Mouse (Mus musculus) embryonic fibroblast, embryonic 13.5 days (primary cell): ENCODE measurements around the gene Map4k3. TPM values are rescaled to one million over a fixed set of nuclear protein-coding genes. Genes with fewer than 3 reads are reported as not detected.
A peak's percentile ranks its signal among the peaks of the same experiment; 100 is the strongest.
"Not testable (repeated sequence)": the region's sequence is repeated elsewhere in the genome, so short reads cannot be mapped to it uniquely, and the experiment has no call there.

Experiments
- H3K27ac ChIP-seq: 2 replicates; pipeline ENCODE4 v1.5.1; 2012; ENCODE audit warnings: low read length, control low read depth, inconsistent platforms; ENCODE audit not compliant: insufficient read depth
- H3K4me1 ChIP-seq: 2 replicates; pipeline ENCODE4 v1.6.1; 2011; ENCODE audit warnings: low read length; ENCODE audit not compliant: control insufficient read depth, insufficient read depth
- H3K4me3 ChIP-seq: 2 replicates; pipeline ENCODE4 v1.5.1; 2011; ENCODE audit warnings: mild to moderate bottlenecking, control low read depth, low read length; ENCODE audit not compliant: insufficient read depth
- CTCF ChIP-seq: IDR thresholded peaks from 2 replicates; pipeline ENCODE4 v1.5.1; 2011; ENCODE audit warnings: mild to moderate bottlenecking, control low read depth, low read length, moderate library complexity, borderline replicate concordance; ENCODE audit not compliant: insufficient read depth
- POLR2A ChIP-seq: IDR thresholded peaks from 2 replicates; pipeline ENCODE4 v1.6.1; 2011; ENCODE audit warnings: low read depth, mild to moderate bottlenecking, control low read depth, low read length, moderate library complexity
- polyA plus RNA-seq: library from polyadenylated mRNA; stranded (reverse); fragments of >200 nt; gene quantifications from 2 replicates; pipeline ENCODE4 v1.2.4, GENCODE M21; 2011; ENCODE audit warnings: low read depth; ENCODE audit not compliant: missing spikeins, insufficient read length

Gene Map4k3
- polyA plus RNA-seq, 1 experiment: 100 TPM

DNA sequence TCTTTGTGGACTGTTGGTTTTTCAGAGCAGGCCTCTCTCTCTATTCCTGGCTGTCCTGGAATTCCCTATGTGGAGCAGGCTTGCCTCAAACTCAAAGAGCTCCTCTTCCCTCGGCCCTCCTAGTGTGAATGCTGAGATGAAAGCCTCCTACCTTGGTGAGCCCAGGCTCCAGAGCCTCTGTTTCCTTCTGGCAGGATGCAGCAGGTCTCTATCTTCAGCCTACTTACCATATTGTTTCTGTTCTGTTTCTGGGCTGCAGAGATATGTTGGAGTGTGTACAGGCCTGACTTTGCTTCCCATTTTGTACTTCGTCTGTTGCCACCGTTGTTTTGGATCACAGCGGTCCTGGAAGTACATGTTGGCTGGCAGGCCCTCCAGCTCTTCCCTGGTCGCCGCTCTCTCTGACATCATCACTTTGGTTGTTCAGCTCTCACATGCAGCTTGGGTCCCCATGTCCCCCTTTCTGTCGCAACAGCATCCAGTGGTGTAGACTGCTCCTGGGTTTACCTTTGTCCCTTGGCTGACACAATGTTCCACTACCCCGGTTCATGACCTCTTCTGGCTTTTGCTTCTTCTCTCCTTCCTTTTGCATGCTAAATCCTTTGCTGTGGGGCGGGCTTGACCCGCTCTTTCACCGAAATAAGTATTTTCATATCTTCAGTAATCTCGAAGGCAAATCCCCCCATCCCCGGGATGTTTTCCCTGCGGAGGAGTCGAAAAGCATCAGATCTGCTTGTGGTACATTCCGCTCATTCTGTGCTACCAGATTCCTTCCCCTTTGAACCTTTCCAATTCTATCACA lies 32.3 kb upstream of the Map4k3 start:
- Histone ChIP-seq H3K4me3 (no peak overlapping the region), H3K4me1 (peaks cover 24% of the 10 kb centered on the region), H3K27ac (no peak overlapping the region)
- TF ChIP-seq CTCF (no peak), POLR2A (no peak)

DNA sequence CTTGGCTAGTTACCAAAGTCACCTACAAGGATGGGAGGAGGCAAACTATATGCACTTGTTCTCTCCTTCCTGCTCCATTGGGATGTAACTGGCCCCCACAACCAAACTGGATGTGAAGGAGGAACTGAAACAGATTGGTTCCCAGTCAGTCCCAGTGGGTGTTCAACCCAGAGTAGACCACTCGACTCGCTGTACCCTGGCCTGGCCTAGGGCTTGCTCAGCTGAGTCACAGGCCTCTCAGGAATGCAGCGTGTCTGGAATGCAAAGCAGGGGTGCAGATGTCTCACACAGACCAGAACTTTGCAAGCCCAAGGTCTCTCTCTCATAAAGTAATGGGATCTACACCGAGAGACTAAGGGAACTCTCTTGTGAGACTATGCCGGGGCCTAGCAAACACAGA lies 27.8 kb upstream of the Map4k3 start:
- no peak overlapping the region for H3K4me3 ChIP-seq
- H3K27ac ChIP-seq: peak overlapping the region; percentile 97
- peaks cover 22% of the 10 kb centered on the region for H3K4me1 ChIP-seq
- TF ChIP-seq POLR2A (no peak), CTCF (no peak)

DNA sequence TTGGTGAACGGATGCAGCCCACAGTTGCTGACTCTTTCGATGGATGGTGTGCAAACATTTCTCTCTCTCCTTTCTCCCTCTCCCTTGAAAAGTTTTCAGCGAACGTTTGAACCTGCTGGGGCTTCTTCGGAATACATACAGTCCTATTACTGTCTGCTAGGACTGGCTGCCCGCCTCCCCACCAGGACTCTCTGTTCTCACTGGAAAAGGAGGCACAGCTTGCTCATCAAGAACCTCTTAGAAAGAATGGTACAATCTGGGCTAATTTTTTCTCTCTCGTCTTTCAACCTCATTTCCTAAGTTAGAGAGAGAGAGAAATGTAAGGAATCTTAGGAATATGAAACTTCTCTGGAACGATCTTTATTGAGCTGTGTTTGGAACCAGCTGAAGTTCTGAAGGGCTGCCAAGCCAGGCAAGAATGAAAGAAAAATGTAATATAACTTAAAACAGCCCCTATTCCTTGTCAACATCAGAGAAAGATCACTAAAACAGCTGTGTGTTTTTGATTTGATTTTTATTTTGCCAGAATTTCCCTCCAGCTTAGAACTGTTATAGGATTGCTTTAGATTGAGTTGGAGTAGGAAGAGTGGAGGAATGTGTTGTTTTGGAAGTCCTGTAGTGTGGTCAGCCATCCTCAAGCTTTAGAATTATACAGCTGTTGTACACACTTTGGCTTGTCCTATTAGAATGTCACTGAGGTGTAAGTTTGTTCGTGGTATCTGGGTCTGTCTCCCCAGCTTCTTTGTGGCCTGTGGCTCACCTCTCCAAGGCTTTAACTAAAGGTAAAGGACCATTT lies 27.0 kb upstream of the Map4k3 start:
- no peak overlapping the region for H3K4me3 ChIP-seq
- peaks cover 22% of the 10 kb centered on the region for H3K4me1 ChIP-seq
- TF ChIP-seq CTCF: no peak
- TF ChIP-seq POLR2A: no peak
- peak overlapping the region; percentile 97 for H3K27ac ChIP-seq

DNA sequence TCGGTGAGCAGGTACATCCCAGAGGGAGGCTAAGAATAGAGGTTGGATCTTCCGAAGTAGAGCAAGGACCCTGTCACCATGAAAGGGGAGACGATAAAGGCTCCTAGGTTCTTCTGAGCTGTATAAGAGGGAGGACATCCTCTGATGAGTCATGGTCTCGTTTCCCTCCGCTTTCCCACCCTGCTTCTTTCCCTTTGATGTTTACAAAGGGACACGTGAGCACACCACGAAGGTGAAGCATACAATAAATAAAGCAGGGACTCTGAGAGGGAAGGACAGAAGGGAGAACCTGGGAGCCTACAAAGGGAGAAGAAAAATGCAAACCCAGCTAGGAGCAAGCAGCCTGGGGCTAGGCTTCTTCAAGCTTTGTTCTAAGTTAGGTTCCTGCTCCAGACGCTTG lies 26.3 kb upstream of the Map4k3 start:
- no peak for TF ChIP-seq CTCF
- no peak for TF ChIP-seq POLR2A
- Histone ChIP-seq H3K4me1 (peaks cover 22% of the 10 kb centered on the region), H3K27ac (peak overlapping the region; percentile 97), H3K4me3 (no peak overlapping the region)

DNA sequence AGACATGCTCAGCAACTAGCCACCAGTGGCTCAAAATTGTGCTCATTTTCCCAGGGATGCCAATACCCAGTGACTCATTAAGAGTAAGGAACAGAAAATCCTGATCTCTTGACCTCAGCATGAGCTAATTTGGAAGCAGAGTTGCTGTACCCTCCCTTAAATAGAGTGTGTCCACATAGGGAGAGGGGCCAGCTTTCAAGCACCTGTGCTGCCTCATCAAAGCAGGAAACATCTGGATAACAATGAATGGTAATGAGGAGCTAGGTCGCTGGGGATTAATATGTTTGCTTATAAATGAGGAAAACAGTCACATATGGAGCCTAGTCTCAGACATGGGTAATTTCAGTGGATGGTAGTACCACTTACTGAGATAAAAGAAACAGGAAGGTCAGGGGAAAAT lies 24.2 kb upstream of the Map4k3 start:
- Histone ChIP-seq H3K4me1 (peaks cover 22% of the 10 kb centered on the region), H3K4me3 (no peak overlapping the region), H3K27ac (no peak overlapping the region)
- TF ChIP-seq POLR2A (no peak), CTCF (no peak)

DNA sequence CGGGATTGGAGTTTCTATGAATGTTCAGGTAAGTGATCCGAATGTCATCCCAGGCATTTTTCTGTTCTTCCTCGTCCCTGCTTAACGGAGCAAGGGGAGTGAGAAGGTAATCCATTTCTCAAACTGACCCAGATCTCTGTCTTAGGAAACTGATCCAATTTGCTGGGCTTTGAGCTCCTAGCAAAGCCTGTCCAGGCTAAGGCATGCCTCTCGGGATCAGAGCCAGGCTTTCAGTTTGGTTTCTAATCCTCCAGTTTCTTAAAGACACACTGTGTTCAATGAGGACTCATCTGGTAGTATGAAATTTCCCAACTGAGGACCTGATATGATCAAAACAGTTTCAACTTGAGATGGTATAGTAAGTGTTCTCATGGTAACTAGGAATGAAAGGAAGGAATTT lies 11.1 kb upstream of the Map4k3 start:
- TF ChIP-seq POLR2A (no peak), CTCF (no peak)
- Histone ChIP-seq H3K4me3 (no peak overlapping the region), H3K4me1 (no peaks in the 10 kb centered on the region), H3K27ac (no peak overlapping the region)

DNA sequence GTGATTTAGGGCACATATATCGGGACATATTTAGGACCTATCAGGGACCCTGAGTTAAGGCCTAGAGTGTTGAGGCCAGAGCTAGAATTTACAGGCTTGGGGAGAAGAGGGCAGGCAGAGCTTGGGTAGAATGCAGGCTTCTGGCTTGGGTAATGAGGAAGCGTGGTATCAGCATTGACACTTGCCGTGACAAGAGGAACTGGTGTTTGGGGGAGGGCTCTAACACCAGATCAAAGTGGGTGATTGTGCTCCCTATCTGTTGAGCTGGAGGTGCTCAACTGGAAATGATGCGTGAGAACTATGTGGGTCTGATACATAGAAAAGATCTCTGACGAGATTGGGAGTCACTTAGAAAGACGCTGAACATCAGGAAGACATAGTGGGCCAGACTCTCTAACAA lies 6.4 kb upstream of the Map4k3 start:
- H3K4me3 ChIP-seq: no peak overlapping the region
- no peaks in the 10 kb centered on the region for H3K4me1 ChIP-seq
- no peak for TF ChIP-seq POLR2A
- no peak for TF ChIP-seq CTCF
- H3K27ac ChIP-seq: no peak overlapping the region

DNA sequence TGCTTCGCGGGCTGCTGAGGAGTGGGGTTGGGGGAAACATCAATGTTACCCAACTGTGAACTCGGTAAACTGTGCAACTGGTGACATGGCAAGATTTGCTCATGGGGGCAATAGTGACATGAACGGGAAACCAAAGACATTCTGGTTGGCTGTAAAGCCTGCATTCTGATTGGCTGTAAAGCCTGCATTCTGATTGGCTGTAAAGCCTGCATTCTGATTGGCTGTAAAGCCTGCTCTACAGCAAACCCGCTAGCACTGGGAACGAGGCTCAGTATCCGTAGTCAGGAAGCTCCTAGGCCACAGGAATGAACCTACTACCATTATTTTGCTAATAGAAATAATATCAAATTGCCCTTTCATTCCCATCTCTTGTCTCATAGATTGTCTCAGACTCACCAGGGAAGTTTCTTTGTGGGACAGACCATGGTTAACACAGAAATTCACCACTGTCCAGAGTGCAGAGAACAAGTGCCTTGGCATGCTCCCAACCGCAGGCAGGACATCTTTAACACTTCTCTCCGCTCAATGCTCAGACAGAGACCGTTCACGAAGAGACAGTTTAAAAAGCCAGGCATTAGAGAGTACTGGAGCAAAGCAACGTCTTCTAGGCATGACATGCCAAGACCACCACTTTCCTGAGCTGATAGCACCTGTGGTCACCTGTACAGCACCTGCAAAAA lies 5.0 kb upstream of the Map4k3 start:
- TF ChIP-seq POLR2A (no peak), CTCF (no peak)
- Histone ChIP-seq H3K4me1 (no peaks in the 10 kb centered on the region), H3K27ac (no peak overlapping the region), H3K4me3 (no peak overlapping the region)

DNA sequence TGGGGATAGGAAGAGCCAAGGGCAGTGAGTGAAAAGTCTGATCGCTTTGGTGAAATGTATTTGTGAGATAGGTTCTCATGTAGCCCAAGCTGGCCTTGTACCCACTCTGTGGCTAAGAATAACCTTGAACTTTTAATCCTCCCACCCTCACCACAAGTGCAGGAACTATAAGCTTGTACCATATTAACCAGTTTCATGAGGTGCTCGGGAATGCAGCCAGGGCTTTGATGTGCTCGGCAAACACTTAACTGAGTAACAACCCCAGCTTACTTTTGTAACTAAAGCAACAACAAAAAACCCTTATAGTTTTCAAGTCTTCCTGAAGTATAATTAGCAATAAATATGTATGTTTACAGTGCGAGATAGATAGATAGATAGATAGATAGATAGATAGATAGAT lies 4.0 kb upstream of the Map4k3 start:
- TF ChIP-seq CTCF (no peak), POLR2A (no peak)
- Histone ChIP-seq H3K4me1 (no peaks in the 10 kb centered on the region), H3K27ac (no peak overlapping the region), H3K4me3 (no peak overlapping the region)

DNA sequence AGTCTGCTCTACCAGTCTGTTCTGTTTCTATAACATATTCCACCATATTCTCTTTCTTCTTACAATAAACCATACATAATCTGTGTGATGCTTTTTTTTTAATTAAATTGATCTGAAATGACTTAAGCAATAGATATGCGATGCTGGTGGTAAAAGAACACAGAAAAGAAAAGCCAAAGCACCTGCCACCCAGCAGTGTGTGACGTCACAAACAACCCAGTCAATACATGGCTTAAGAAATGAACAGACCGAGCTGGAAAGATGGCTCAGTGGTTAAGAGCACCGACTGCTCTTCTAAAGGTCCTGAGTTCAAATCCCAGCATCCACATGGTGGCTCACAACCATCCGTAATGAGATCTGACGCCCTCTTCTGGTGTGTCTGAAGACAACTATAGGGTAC lies 2.0 kb upstream of the Map4k3 start:
- H3K4me3 ChIP-seq, H3K4me1 ChIP-seq, H3K27ac ChIP-seq: not testable (repeated sequence)
